Mouse (Mus musculus) cerebral cortex, adult 2 months (tissue): Measurements from ENCODE around the gene Ybx2.

Experiments used
- WGBS: fragments of 180-500 bp; shearing (Covaris S2); methylation state at CpG from one replicate; pipeline ENCODE4 v1.1.7; 2018; 5-methylcytosine and 5-hydroxymethylcytosine counted together

Ybx2 gene

GRCm38 (mm10) chr11:69914917-69915430 lies 20.6 kb upstream of the Ybx2 start:
- WGBS: 32% methylated on average over 9 of the region's 9 CpGs

GRCm38 (mm10) chr11:69915667-69916627 lies 19.6 kb upstream of the Ybx2 start:
- WGBS: 50% methylated on average over 5 of the region's 5 CpGs

- WGBS: 48% methylated on average over 7 of the region's 7 CpGs
Measured at GRCm38 (mm10) chr11:69916652-69917378, 18.8 kb upstream of the Ybx2 start.

GRCm38 (mm10) chr11:69917379-69917948 lies 18.1 kb upstream of the Ybx2 start:
- WGBS: 81% methylated on average over 8 of the region's 8 CpGs

GRCm38 (mm10) chr11:69918118-69918517 lies 17.5 kb upstream of the Ybx2 start:
- WGBS: 78% methylated on average over 5 of the region's 5 CpGs

GRCm38 (mm10) chr11:69919053-69919452 lies 16.5 kb upstream of the Ybx2 start:
- 67% methylated on average over 9 of the region's 9 CpGs for WGBS

GRCm38 (mm10) chr11:69919661-69920265 lies 15.8 kb upstream of the Ybx2 start:
- under 1% methylated on average over 17 of the region's 17 CpGs for WGBS

- 1% methylated on average over 64 of the region's 65 CpGs for WGBS
Measured at GRCm38 (mm10) chr11:69920266-69921031, 15.1 kb upstream of the Ybx2 start.

- under 1% methylated on average over 78 of the region's 78 CpGs for WGBS
Measured at GRCm38 (mm10) chr11:69921114-69922011, 14.2 kb upstream of the Ybx2 start, which contains the start of gene Eif5a. Eif5a (minus strand) TSS chr11:69921958.

- WGBS: 3% methylated on average over 12 of the region's 12 CpGs
Measured at GRCm38 (mm10) chr11:69922012-69922756, 13.4 kb upstream of the Ybx2 start.

GRCm38 (mm10) chr11:69922796-69923195 lies 12.8 kb upstream of the Ybx2 start:
- WGBS: 72% methylated on average over 3 of the region's 3 CpGs

GRCm38 (mm10) chr11:69927501-69927900 lies 8.1 kb upstream of the Ybx2 start:
- 98% methylated on average over 2 of the region's 2 CpGs for WGBS

- 80% methylated on average over 4 of the region's 4 CpGs for WGBS
Measured at GRCm38 (mm10) chr11:69929712-69930111, 5.9 kb upstream of the Ybx2 start.

GRCm38 (mm10) chr11:69930176-69930575 lies 5.4 kb upstream of the Ybx2 start:
- 89% methylated on average over 8 of the region's 8 CpGs for WGBS

GRCm38 (mm10) chr11:69930967-69931537 lies 4.5 kb upstream of the Ybx2 start:
- WGBS: 78% methylated on average over 3 of the region's 3 CpGs

- WGBS: 73% methylated on average over 8 of the region's 8 CpGs
Measured at GRCm38 (mm10) chr11:69931769-69932168, 3.8 kb upstream of the Ybx2 start.

GRCm38 (mm10) chr11:69932254-69932653 lies 3.3 kb upstream of the Ybx2 start:
- 36% methylated on average over 3 of the region's 3 CpGs for WGBS

- WGBS: 67% methylated on average over 4 of the region's 4 CpGs
Measured at GRCm38 (mm10) chr11:69933066-69933465, 2.5 kb upstream of the Ybx2 start.

- WGBS: under 1% methylated on average over 18 of the region's 18 CpGs
Measured at GRCm38 (mm10) chr11:69934169-69934568, 1.4 kb upstream of the Ybx2 start.
